Mouse (Mus musculus) liver, adult 2 months (tissue): Measurements from ENCODE around the gene Mast1. TPM values are rescaled to one million over a fixed set of nuclear protein-coding genes. Genes with fewer than 3 reads are reported as not detected.

Experiments
- DNase-seq: peaks from one replicate; pipeline ENCODE4 v3.0.0-alpha.2; 2011; ENCODE audit warnings: low read depth, low spot score; ENCODE audit errors: extremely low read depth
- H3K27ac ChIP-seq: fragments of 200-500 bp; replicated peaks from 2 replicates; pipeline ENCODE4 v1.5.1; 2012; ENCODE audit warnings: low read depth, mild to moderate bottlenecking, control low read depth, inconsistent platforms, low read length; ENCODE audit not compliant: insufficient read depth
- H3K27me3 ChIP-seq: fragments of 200-500 bp; 2 replicates; pipeline ENCODE4 v1.6.1; 2012; ENCODE audit warnings: mild to moderate bottlenecking, moderate library complexity, low read length, inconsistent platforms; ENCODE audit not compliant: control insufficient read depth, insufficient read depth
- H3K36me3 ChIP-seq: fragments of 200-500 bp; 2 replicates; pipeline ENCODE4 v1.6.1; 2012; ENCODE audit warnings: low read length, inconsistent platforms; ENCODE audit not compliant: control insufficient read depth, insufficient read depth
- H3K4me1 ChIP-seq: fragments of 200-500 bp; 2 replicates; pipeline ENCODE4 v1.6.1; 2011; ENCODE audit warnings: low read length; ENCODE audit not compliant: control insufficient read depth, insufficient read depth
- H3K4me3 ChIP-seq: fragments of 200-500 bp; 2 replicates; pipeline ENCODE4 v1.5.1; 2011; ENCODE audit warnings: low read depth, mild to moderate bottlenecking, control low read depth, low read length, moderate library complexity; ENCODE audit not compliant: insufficient read depth
- H3K79me2 ChIP-seq: fragments of 200-500 bp; 2 replicates; pipeline ENCODE4 v1.6.1; 2012; ENCODE audit warnings: inconsistent platforms, mild to moderate bottlenecking, low read length, moderate library complexity; ENCODE audit not compliant: control insufficient read depth, insufficient read depth
- H3K9ac ChIP-seq: fragments of 200-500 bp; 2 replicates; pipeline ENCODE4 v1.6.1; 2012; ENCODE audit warnings: low read depth, mild to moderate bottlenecking, control low read depth, inconsistent platforms, low read length
- CTCF ChIP-seq: fragments of 200-500 bp; IDR thresholded peaks from 2 replicates; pipeline ENCODE4 v1.5.1; 2011; ENCODE audit warnings: low read depth, low read length, control low read depth
- POLR2A ChIP-seq: fragments of 200-500 bp; IDR thresholded peaks from 2 replicates; pipeline ENCODE4 v1.6.1; 2011; ENCODE audit warnings: low read length, control low read depth; ENCODE audit not compliant: insufficient read depth; ENCODE audit errors: extremely low read depth
- WGBS: fragments of 180-500 bp; shearing (Covaris S2); methylation state at CpG from one replicate; pipeline ENCODE4 v1.1.7; 2018; 5-methylcytosine and 5-hydroxymethylcytosine counted together
- polyA plus RNA-seq: library from polyadenylated mRNA; depleted of rRNA; stranded (reverse); fragments of >200 nt; gene quantifications from 2 replicates; pipeline ENCODE4 v1.2.3, GENCODE M21; 2012
- total RNA-seq: library from RNA; depleted of rRNA; stranded (reverse); fragments of >200 nt; gene quantifications from 2 replicates; pipeline ENCODE4 v1.2.3, GENCODE M21; 2014

The Mast1 gene
- total and polyA plus RNA-seq, 2 experiments, result 0.09 to 0.43 TPM

GRCm38 (mm10) chr8:84945633-84946527, 8.7 kb upstream of the Mast1 start:
- H3K9ac ChIP-seq, result no peak overlapping the region
- peaks cover 3% of the 10 kb centered on the region; the same call in 1 of the 2 replicates for H3K4me1 ChIP-seq
- no peak overlapping the region for H3K4me3 ChIP-seq
- no peaks in the 10 kb centered on the region for H3K36me3 ChIP-seq
- H3K27me3 ChIP-seq, result peaks cover 22% of the 10 kb centered on the region
- H3K27ac ChIP-seq, result no peak overlapping the region
- no peak for DNase-seq
- TF ChIP-seq CTCF, result no peak
- TF ChIP-seq POLR2A, result no peak
- H3K79me2 ChIP-seq, result no peaks in the 10 kb centered on the region
- 3% methylated on average over 45 of the region's 67 CpGs for WGBS

- peaks cover 19% of the 10 kb centered on the region for H3K27me3 ChIP-seq
- peaks cover 3% of the 10 kb centered on the region; the same call in 1 of the 2 replicates for H3K4me1 ChIP-seq
- DNase-seq, result no peak
- TF ChIP-seq POLR2A (no peak), CTCF (no peak)
- H3K27ac ChIP-seq, result no peak overlapping the region
- H3K9ac ChIP-seq, result no peak overlapping the region
- WGBS, result 15% methylated on average over 11 of the region's 11 CpGs
- H3K79me2 ChIP-seq, result no peaks in the 10 kb centered on the region
- no peak overlapping the region for H3K4me3 ChIP-seq
- H3K36me3 ChIP-seq, result no peaks in the 10 kb centered on the region
Observed at GRCm38 (mm10) chr8:84945235-84945632, 8.1 kb upstream of the Mast1 start.

GRCm38 (mm10) chr8:84944478-84945160, 7.5 kb upstream of the Mast1 start:
- Histone ChIP-seq H3K36me3 (no peaks in the 10 kb centered on the region), H3K9ac (no peak overlapping the region), H3K27ac (no peak overlapping the region), H3K4me3 (no peak overlapping the region), H3K27me3 (peaks cover 19% of the 10 kb centered on the region), H3K4me1 (peaks cover 3% of the 10 kb centered on the region; the same call in 1 of the 2 replicates), H3K79me2 (no peaks in the 10 kb centered on the region)
- TF ChIP-seq POLR2A, result no peak
- TF ChIP-seq CTCF, result no peak
- 6% methylated on average over 26 of the region's 26 CpGs for WGBS
- peak; percentile 30 for DNase-seq

- Histone ChIP-seq H3K36me3 (no peaks in the 10 kb centered on the region), H3K4me3 (no peak overlapping the region), H3K4me1 (peaks cover 3% of the 10 kb centered on the region; the same call in 1 of the 2 replicates), H3K27me3 (peaks cover 19% of the 10 kb centered on the region), H3K27ac (no peak overlapping the region), H3K9ac (no peak overlapping the region), H3K79me2 (no peaks in the 10 kb centered on the region)
- no peak for DNase-seq
- WGBS, result 25% methylated on average over 4 of the region's 4 CpGs
- no peak for TF ChIP-seq CTCF
Observed at GRCm38 (mm10) chr8:84943699-84944098, 6.5 kb upstream of the Mast1 start.

GRCm38 (mm10) chr8:84937620-84938485, 694 bp upstream of the Mast1 start:
- no peak for TF ChIP-seq POLR2A
- TF ChIP-seq CTCF, result no peak
- H3K4me3 ChIP-seq, result no peak overlapping the region

More at GRCm38 (mm10) chr8:84937620-84938485, 694 bp upstream of the Mast1 start:
- H3K9ac ChIP-seq, result no peak overlapping the region
- no peaks in the 10 kb centered on the region for H3K4me1 ChIP-seq
- peaks cover 22% of the 10 kb centered on the region for H3K27me3 ChIP-seq
- H3K27ac ChIP-seq, result no peak overlapping the region
- DNase-seq, result no peak
- no peaks in the 10 kb centered on the region for H3K79me2 ChIP-seq
- 65% methylated on average over 13 of the region's 13 CpGs for WGBS
- no peaks in the 10 kb centered on the region for H3K36me3 ChIP-seq
